Mouse (Mus musculus) G1E-ER4 (cell line): ENCODE results near the gene Rnf187. TPM values are rescaled to one million over a fixed set of nuclear protein-coding genes. Genes with fewer than 3 reads are reported as not detected.

Experiments
- GATA1 ChIP-seq: IDR thresholded peaks from one replicate; pipeline ENCODE4 v1.8.0; 2012; ENCODE audit warnings: low read length, inconsistent platforms
- polyA plus RNA-seq: library from polyadenylated mRNA; stranded (reverse); fragments of >175 nt; gene quantifications from 2 replicates; pipeline ENCODE4 v1.2.3, GENCODE M21; 2012

Gene Rnf187
- polyA plus RNA-seq, 1 experiment, result 543 TPM

GRCm38 (mm10) chr11:58929641-58930040, 9.1 kb downstream of the Rnf187 start:
- no peak for TF ChIP-seq GATA1

- TF ChIP-seq GATA1, result no peak
Observed at GRCm38 (mm10) chr11:58929055-58929454, 9.7 kb downstream of the Rnf187 start.

DNA sequence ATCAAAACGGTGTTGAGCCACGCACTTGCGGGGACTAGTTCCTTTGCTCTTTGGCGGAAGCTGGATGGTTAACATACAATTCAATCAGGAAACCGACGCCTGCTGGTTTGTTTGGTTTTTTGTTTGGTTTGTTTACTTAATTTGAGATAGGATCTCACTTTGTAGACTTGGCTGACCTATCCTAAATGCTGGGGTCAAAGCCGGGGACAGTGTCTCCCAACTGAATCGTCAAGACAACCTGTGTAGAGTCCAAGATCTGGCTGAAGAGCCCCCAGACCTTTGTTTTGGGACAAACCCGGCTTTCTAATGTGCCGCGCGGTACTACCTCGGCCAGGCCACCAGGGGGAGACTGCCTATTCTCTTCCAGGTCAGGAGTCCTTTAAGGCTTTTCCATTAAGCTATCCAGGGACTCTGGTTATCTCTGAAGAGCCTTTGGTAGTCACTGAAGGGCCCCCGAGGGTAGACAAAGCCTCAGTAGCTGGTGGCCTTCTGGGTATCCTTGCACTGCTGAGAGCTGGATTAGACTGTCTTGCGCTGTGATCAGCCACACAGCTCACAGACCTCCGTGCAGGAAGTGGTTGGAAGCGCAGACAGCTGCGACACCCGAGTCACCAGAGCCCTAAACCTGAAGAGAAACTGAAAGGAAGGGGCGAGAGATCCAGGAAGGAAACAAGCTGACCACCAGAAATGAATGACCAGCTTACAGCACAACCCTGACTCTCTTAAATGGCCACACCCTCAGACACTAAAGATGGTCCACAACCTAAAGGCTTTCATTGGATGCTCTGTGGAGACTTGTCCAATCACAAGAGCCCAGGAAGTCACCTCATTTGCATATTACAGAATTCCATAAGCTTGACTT, 10.7 kb downstream of the Rnf187 start:
- TF ChIP-seq GATA1, result no peak

- no peak for TF ChIP-seq GATA1
Observed at GRCm38 (mm10) chr11:58927053-58927452, 11.7 kb downstream of the Rnf187 start.

DNA sequence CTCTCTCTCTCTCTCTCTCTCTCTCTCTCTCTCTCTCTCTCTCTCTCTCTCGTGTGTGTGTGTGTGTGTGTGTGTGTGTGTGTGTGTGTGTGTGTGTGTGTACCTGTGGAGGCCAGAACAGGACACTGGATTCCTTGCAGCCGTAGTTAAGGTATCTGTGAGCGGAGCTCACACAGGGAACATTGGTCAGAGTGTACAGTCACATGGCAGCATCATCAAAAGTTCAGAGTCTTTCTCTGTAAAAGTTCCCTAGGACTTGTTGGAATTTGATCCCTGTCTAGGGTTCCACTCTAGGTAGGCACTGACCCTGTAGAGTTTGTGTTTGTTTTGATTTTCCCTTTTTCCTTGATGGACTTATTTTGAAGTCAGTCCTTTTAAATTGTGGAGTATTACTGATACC, 12.1 kb downstream of the Rnf187 start:
- no peak for TF ChIP-seq GATA1

- no peak for TF ChIP-seq GATA1
Observed at GRCm38 (mm10) chr11:58922420-58922819, 16.3 kb downstream of the Rnf187 start.

- no peak for TF ChIP-seq GATA1
Observed at GRCm38 (mm10) chr11:58918759-58919158, 20.0 kb downstream of the Rnf187 start.

GRCm38 (mm10) chr11:58917745-58918366, 20.9 kb downstream of the Rnf187 start, which contains the start of gene Btnl10:
Gene Btnl10 (plus strand): TSS chr11:58917908.
- TF ChIP-seq GATA1, result no peak

GRCm38 (mm10) chr11:58916879-58917744, 21.6 kb downstream of the Rnf187 start:
- TF ChIP-seq GATA1, result no peak

DNA sequence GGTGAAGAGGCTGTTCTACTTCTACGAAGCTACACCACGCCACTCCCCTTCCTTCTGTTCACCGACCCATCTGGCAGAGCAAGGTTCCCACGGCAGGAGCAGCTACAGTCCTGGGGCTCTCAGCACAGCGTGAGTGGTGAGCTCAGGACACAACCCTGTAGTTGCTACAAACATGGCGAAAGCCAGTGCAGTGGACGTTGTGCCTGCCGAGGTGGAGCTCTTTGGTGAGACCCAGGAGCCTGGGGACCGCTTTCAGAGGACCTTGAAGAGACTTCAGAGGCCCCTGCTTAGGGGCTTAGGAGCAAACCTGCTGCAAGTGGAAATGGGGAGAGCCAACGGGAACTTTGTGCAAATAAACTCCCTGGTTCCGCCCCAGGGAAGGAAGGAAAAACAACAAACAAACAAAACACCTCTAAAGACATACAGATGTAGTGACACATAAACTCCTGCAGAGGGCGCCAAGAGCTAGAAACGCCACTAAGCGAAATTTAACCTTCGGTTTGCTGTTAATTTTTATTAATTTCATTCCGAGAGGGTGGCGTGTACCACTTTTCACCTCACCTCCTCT, 24.2 kb downstream of the Rnf187 start:
- no peak for TF ChIP-seq GATA1

DNA sequence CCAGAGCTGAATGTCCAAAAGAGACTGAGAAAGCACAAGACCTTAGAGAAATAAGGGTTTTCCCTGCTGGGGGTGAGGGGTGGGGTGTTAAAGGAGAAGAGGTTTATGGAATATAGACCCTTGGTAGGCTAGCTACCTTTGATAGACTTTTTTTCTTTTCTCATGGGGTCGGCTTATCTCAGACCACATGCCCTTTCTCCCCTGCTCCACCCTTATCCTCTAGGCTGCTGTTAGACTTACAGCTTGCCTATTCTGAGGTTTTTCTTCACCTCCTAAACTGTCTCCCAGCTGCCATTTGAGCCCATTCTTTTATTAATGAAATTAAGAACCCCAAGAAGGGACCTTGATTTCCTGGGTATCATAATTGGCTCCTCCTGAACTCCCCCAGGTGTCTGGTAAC, 24.9 kb downstream of the Rnf187 start:
- TF ChIP-seq GATA1, result no peak

DNA sequence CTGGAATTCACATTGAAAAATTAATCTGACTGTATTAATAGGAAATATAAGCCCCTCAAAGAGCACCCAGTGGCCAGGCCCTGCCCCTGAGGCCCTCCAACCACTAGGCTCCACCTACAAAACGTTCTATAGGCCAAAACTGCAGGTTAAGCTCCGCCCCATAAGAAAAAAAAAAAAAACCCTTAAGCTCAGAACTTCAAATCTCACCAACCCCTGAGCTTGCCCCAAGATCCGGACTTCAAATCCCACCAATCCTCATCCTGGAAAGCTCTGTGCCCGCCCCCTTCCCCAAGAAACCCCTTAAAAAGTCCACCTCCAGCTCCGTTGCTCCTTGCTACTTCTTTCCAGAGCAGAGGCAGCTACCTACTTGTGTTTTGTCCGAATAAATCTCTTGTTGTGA, 33.9 kb downstream of the Rnf187 start:
- TF ChIP-seq GATA1, result no peak

GRCm38 (mm10) chr11:58904410-58904718, 34.4 kb downstream of the Rnf187 start:
- TF ChIP-seq GATA1, result no peak

GRCm38 (mm10) chr11:58903511-58904409, 35.0 kb downstream of the Rnf187 start, which contains the start of gene Zfp39:
Gene Zfp39 (minus strand): TSS chr11:58904225.
- no peak for TF ChIP-seq GATA1

GRCm38 (mm10) chr11:58901080-58901479, 37.6 kb downstream of the Rnf187 start:
- no peak for TF ChIP-seq GATA1
